Mouse (Mus musculus): ENCODE results near the gene Grik1. TPM values are rescaled to one million over a fixed set of nuclear protein-coding genes. Genes with fewer than 3 reads are reported as not detected.

Grik1 gene
- polyA plus RNA-seq, 1 experiment from 2014 or later: 1.8 TPM

- ATAC-seq (ENCODE audit: low FRiP score, low TSS enrichment): peak; percentile 65; the same call in 1 of the 2 replicates
- 44% methylated on average over 6 of the region's 6 CpGs for WGBS
- H3K9me3 ChIP-seq (ENCODE audit: low read length): no peaks in the 10 kb centered on the region
- no peak overlapping the region for H3K4me3 ChIP-seq (ENCODE audit: low read length)
- no peaks in the 10 kb centered on the region for H3K27me3 ChIP-seq (ENCODE audit: insufficient read depth, low read length)
- peaks cover 15% of the 10 kb centered on the region for H3K4me1 ChIP-seq (ENCODE audit: insufficient read depth, low read length)
- no peak overlapping the region for H3K4me2 ChIP-seq (replicated peaks; ENCODE audit: low read depth, low read length)
- H3K9ac ChIP-seq (replicated peaks; ENCODE audit: low read length): no peak overlapping the region
- no peaks in the 10 kb centered on the region for H3K36me3 ChIP-seq (ENCODE audit: insufficient read depth, low read length)
- peak overlapping the region; percentile 78 for H3K27ac ChIP-seq (ENCODE audit: low read length)
Observed at GRCm38 (mm10) chr16:87916209-87917156, 373.6 kb downstream of the Grik1 start.

GRCm38 (mm10) chr16:87915156-87915555, 374.9 kb downstream of the Grik1 start:
- 52% methylated on average over 4 of the region's 4 CpGs for WGBS
- Histone ChIP-seq H3K9me3 (ENCODE audit: low read length) (no peaks in the 10 kb centered on the region), H3K4me1 (ENCODE audit: insufficient read depth, low read length) (peaks cover 19% of the 10 kb centered on the region), H3K36me3 (ENCODE audit: insufficient read depth, low read length) (no peaks in the 10 kb centered on the region), H3K4me3 (ENCODE audit: low read length) (no peak overlapping the region), H3K27me3 (ENCODE audit: insufficient read depth, low read length) (no peaks in the 10 kb centered on the region), H3K9ac (replicated peaks; ENCODE audit: low read length) (no peak overlapping the region), H3K27ac (ENCODE audit: low read length) (no peak overlapping the region), H3K4me2 (replicated peaks; ENCODE audit: low read depth, low read length) (no peak overlapping the region)
- ATAC-seq (ENCODE audit: low FRiP score, low TSS enrichment): no peak

- H3K4me1 ChIP-seq (ENCODE audit: insufficient read depth, low read length): peaks cover 19% of the 10 kb centered on the region
- H3K4me3 ChIP-seq (ENCODE audit: low read length): no peak overlapping the region
- H3K36me3 ChIP-seq (ENCODE audit: insufficient read depth, low read length): no peaks in the 10 kb centered on the region
- no peak for ATAC-seq (ENCODE audit: low FRiP score, low TSS enrichment)
- no peak overlapping the region for H3K9ac ChIP-seq (replicated peaks; ENCODE audit: low read length)
- WGBS: 89% methylated on average over 5 of the region's 5 CpGs
- H3K27ac ChIP-seq (ENCODE audit: low read length): no peak overlapping the region
- H3K9me3 ChIP-seq (ENCODE audit: low read length): no peaks in the 10 kb centered on the region
- no peak overlapping the region for H3K4me2 ChIP-seq (replicated peaks; ENCODE audit: low read depth, low read length)
- no peaks in the 10 kb centered on the region for H3K27me3 ChIP-seq (ENCODE audit: insufficient read depth, low read length)
Observed at GRCm38 (mm10) chr16:87913781-87914180, 376.3 kb downstream of the Grik1 start.

GRCm38 (mm10) chr16:87911201-87911600, 378.9 kb downstream of the Grik1 start:
- H3K27ac ChIP-seq (ENCODE audit: low read length): 0 out of 2 replicates have a peak overlapping the region, but pooled peaks have one; percentile 29
- H3K9ac ChIP-seq (replicated peaks; ENCODE audit: low read length): no peak overlapping the region
- H3K9me3 ChIP-seq (ENCODE audit: low read length): no peaks in the 10 kb centered on the region
- H3K36me3 ChIP-seq (ENCODE audit: insufficient read depth, low read length): no peaks in the 10 kb centered on the region
- peaks cover 8% of the 10 kb centered on the region; the same call in 1 of the 2 replicates for H3K4me1 ChIP-seq (ENCODE audit: insufficient read depth, low read length)
- no peak; the same call in 1 of the 2 replicates for ATAC-seq (ENCODE audit: low FRiP score, low TSS enrichment)
- no peak overlapping the region for H3K4me3 ChIP-seq (ENCODE audit: low read length)
- no peak overlapping the region for H3K4me2 ChIP-seq (replicated peaks; ENCODE audit: low read depth, low read length)
- no peaks in the 10 kb centered on the region for H3K27me3 ChIP-seq (ENCODE audit: insufficient read depth, low read length)
- 10% methylated on average over 2 of the region's 2 CpGs for WGBS

- no peak overlapping the region for H3K4me3 ChIP-seq (ENCODE audit: low read length)
- H3K27ac ChIP-seq (ENCODE audit: low read length): no peak overlapping the region
- H3K4me1 ChIP-seq (ENCODE audit: insufficient read depth, low read length): no peaks in the 10 kb centered on the region
- no peaks in the 10 kb centered on the region for H3K9me3 ChIP-seq (ENCODE audit: low read length)
- ATAC-seq (ENCODE audit: low FRiP score, low TSS enrichment): no peak
- no peaks in the 10 kb centered on the region for H3K27me3 ChIP-seq (ENCODE audit: insufficient read depth, low read length)
- H3K4me2 ChIP-seq (replicated peaks; ENCODE audit: low read depth, low read length): no peak overlapping the region
- H3K9ac ChIP-seq (replicated peaks; ENCODE audit: low read length): no peak overlapping the region
- H3K36me3 ChIP-seq (ENCODE audit: insufficient read depth, low read length): no peaks in the 10 kb centered on the region
- WGBS: 59% methylated on average over 9 of the region's 9 CpGs
Observed at GRCm38 (mm10) chr16:87902049-87902448, 388.0 kb downstream of the Grik1 start.

- Histone ChIP-seq H3K27me3 (ENCODE audit: insufficient read depth, low read length) (no peaks in the 10 kb centered on the region), H3K9me3 (ENCODE audit: low read length) (no peaks in the 10 kb centered on the region), H3K4me1 (ENCODE audit: insufficient read depth, low read length) (no peaks in the 10 kb centered on the region), H3K4me3 (ENCODE audit: low read length) (no peak overlapping the region), H3K4me2 (replicated peaks; ENCODE audit: low read depth, low read length) (no peak overlapping the region), H3K9ac (replicated peaks; ENCODE audit: low read length) (no peak overlapping the region), H3K36me3 (ENCODE audit: insufficient read depth, low read length) (no peaks in the 10 kb centered on the region), H3K27ac (ENCODE audit: low read length) (no peak overlapping the region)
- 84% methylated on average over 2 of the region's 2 CpGs for WGBS
- no peak for ATAC-seq (ENCODE audit: low FRiP score, low TSS enrichment)
Observed at GRCm38 (mm10) chr16:87901189-87901588, 388.9 kb downstream of the Grik1 start.

- peak; percentile 27; the same call in 1 of the 2 replicates for ATAC-seq (ENCODE audit: low FRiP score, low TSS enrichment)
- Histone ChIP-seq H3K4me2 (replicated peaks; ENCODE audit: low read depth, low read length) (no peak overlapping the region), H3K4me1 (ENCODE audit: insufficient read depth, low read length) (no peaks in the 10 kb centered on the region; the same call in 1 of the 2 replicates), H3K9ac (replicated peaks; ENCODE audit: low read length) (no peak overlapping the region), H3K27ac (ENCODE audit: low read length) (no peak overlapping the region), H3K36me3 (ENCODE audit: insufficient read depth, low read length) (no peaks in the 10 kb centered on the region), H3K9me3 (ENCODE audit: low read length) (no peaks in the 10 kb centered on the region), H3K4me3 (ENCODE audit: low read length) (no peak overlapping the region), H3K27me3 (ENCODE audit: insufficient read depth, low read length) (no peaks in the 10 kb centered on the region)
- 59% methylated on average over 2 of the region's 2 CpGs for WGBS
Observed at GRCm38 (mm10) chr16:87875927-87876326, 414.1 kb downstream of the Grik1 start.

- no peak overlapping the region for H3K4me3 ChIP-seq (ENCODE audit: low read length)
- H3K9me3 ChIP-seq (ENCODE audit: low read length): no peaks in the 10 kb centered on the region
- H3K9ac ChIP-seq (replicated peaks; ENCODE audit: low read length): no peak overlapping the region
- H3K36me3 ChIP-seq (ENCODE audit: insufficient read depth, low read length): no peaks in the 10 kb centered on the region
- H3K27me3 ChIP-seq (ENCODE audit: insufficient read depth, low read length): no peaks in the 10 kb centered on the region
- H3K27ac ChIP-seq (ENCODE audit: low read length): no peak overlapping the region
- no peak for ATAC-seq (ENCODE audit: low FRiP score, low TSS enrichment)
- 0 out of 2 replicates have a peak, but pooled peaks cover 4% of the 10 kb centered on the region for H3K4me1 ChIP-seq (ENCODE audit: insufficient read depth, low read length)
- WGBS: 85% methylated on average over 6 of the region's 6 CpGs
- H3K4me2 ChIP-seq (replicated peaks; ENCODE audit: low read depth, low read length): no peak overlapping the region
Observed at GRCm38 (mm10) chr16:87864526-87864925, 425.5 kb downstream of the Grik1 start.

GRCm38 (mm10) chr16:87861722-87862121, 428.3 kb downstream of the Grik1 start:
- Histone ChIP-seq H3K9ac (replicated peaks; ENCODE audit: low read length) (no peak overlapping the region), H3K4me1 (ENCODE audit: insufficient read depth, low read length) (0 out of 2 replicates have a peak, but pooled peaks cover 4% of the 10 kb centered on the region), H3K4me3 (ENCODE audit: low read length) (no peak overlapping the region), H3K36me3 (ENCODE audit: insufficient read depth, low read length) (no peaks in the 10 kb centered on the region), H3K9me3 (ENCODE audit: low read length) (no peaks in the 10 kb centered on the region), H3K27ac (ENCODE audit: low read length) (no peak overlapping the region), H3K4me2 (replicated peaks; ENCODE audit: low read depth, low read length) (no peak overlapping the region), H3K27me3 (ENCODE audit: insufficient read depth, low read length) (no peaks in the 10 kb centered on the region)
- ATAC-seq (ENCODE audit: low FRiP score, low TSS enrichment): no peak
- 15% methylated on average over 1 of the region's 1 CpGs for WGBS

Data from kidney, embryonic 16.5 days (tissue).